Mouse (Mus musculus) adrenal gland, adult (tissue): Measurements from ENCODE around the gene Gm13212.
"Not testable (repeated sequence)": the region's sequence is repeated elsewhere in the genome, so short reads cannot be mapped to it uniquely, and the experiment has no call there.

Source experiments
- DNase-seq, 2 experiments: peaks; one replicate each; pipeline ENCODE4 v3.0.0; 2022 to 2023; ENCODE audit warnings: low spot score in 1 of 2; ENCODE audit not compliant: inconsistent age in 2 of 2

Gene Gm13212

DNA sequence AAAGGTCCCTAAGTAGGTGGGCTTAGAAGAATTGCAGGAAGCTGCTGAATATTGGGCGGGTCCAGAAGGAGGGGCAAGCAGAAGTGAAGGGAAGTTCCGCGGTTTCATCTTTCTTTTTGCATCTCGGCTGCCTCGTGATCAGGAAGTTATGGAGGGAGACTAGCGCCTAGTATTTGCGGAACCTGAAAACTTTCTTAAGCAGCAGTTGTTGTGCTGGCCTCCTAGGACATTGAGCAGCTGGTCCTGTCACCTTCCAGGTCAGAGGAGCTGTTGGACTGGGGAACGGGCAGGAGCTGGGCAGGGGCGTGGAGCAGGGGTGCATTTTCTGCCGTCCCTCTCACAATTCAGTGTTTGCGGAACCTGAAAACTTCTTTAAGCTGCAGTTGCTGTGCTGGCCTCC, at the start of gene Gm13212:
Gm13212 (plus strand) TSS at position 89 of the 400 bp plus-strand sequence.
- DNase-seq, result peak in 1 of 2 experiments; percentile 63

DNA sequence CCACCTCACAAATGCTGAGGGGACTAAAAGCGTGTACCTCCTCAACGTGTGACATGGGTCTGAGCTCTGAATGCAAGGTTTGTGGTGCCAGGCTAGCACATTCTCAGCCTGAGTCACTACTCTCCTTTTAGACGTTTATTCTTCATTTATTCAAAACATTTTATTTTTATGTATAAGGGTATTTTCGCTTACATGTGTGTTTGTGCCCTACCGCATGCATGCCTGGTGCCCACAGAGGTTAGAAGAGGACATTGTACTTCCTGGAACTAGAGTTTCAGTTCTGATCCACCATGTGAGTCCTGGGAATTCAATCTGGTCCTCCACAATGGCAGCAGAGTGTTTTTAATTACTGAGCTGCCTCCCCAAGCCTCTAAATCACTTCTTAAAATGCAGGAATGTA, 41.1 kb upstream of the Gm13212 start:
- not testable (repeated sequence) for DNase-seq

DNA sequence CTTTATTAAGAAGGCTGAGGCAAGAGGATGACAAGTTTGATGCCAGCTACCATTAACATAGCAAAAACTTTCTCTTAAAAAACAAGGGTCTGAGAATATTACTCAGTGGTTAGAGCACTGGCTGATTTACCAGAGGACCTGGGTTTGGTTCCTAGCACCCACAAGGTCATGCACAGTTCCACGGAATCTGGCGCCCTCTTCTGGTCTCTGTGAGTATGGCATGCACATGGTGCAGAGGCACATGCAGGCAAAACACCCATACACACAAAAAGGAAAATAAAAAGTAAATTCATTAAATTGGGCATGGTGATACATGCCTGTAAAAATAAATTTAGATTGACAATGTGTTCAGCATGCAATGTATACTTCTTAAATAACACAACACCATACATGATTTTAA, 39.9 kb upstream of the Gm13212 start:
- not testable (repeated sequence) for DNase-seq

DNA sequence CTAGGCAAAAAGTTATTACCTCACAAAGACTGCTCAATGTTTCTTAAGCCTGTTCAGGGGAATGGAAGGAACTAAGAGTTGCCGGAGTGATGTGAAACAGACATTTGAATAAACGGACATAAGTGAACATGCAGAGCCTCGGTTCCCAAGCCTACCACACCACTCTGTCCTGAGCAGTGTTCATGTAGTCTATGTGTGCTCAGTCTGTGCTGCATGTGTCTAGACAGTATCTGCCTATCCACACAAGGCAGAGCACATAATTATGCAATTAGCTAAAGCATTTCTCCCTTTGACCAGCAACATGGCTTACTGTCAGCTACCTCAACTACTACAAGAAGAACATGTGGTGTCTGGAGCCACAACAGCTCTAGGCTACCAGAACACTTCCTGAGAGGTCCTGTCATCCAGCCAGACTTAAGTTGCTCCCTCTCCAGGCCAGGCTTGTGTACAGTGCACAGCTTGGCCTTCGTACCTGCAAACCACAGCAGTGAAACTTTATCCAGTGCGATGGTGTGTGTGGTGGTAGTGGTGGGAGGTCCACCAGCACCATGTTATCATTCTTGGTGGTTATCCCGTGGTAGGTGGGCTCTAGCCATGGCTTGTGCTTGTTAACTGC, 39.1 kb upstream of the Gm13212 start:
- DNase-seq, result not testable (repeated sequence)

- DNase-seq, result not testable (repeated sequence)
Measured at GRCm38 (mm10) chr4:145546477-145546876, 38.5 kb upstream of the Gm13212 start.

GRCm38 (mm10) chr4:145556680-145557079, 28.3 kb upstream of the Gm13212 start:
- DNase-seq, result no peak

DNA sequence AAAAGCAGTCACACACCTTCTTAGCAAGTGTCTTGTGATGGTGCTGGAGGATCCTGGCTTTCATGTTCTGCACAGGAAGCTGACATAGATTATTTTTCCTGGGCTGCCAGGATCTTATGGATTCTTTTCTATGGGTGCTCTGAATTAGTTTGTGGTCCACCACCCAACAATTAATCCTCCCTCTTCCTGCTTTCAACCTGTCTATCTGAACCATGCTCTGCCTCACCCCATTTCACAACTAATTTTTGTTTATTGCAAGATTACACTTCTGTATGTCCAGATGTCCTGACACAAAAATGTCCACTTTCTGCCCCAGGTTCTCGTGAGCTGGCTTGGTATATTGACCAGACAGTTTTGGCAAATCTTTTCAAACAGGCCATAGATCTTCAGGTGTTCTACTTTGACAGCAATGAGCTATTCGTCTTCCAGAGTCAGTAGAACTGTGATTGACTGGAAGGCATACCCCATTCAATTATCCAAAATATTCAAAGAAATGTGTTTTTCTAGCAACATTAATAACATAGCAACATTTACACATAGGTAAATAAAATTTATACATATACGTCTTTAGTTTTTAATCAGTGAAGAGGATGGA, 25.4 kb upstream of the Gm13212 start:
- DNase-seq, result no peak

DNA sequence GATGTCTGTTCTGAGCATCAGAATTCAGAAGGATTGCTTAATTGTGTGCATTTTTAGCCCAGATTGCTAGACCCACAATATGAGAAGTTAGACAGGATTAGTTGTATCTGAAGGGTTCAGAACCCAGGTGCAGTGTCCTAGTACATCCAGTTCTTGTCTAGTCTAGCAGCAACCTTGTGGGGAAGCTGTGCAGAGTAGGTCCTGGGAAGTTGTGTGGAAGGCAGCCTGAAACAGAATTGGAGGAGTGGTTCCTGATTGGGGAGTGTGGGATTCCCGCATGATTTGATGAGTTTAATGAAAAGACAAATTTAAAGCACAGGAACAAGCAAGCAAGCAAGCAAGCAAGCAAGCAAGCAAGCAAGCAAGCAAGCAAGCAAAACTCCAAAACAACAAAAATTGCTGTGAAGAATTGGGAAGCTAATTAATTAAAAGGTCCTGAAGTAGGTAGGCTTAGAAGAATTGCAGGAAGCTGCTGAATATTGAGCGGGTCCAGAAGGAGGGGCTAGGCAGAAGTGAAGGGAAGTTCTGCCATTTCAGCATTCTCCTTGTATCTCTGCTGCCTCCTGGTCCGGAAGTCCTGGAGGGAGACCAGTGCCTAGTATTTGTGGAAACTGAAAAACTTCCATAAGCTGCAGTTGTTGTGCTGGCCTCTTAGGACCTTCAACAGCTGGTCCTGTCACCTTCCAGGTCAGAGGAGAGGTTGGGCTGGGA, 20.7 kb upstream of the Gm13212 start:
- DNase-seq, result no peak

GRCm38 (mm10) chr4:145570461-145570860, 14.5 kb upstream of the Gm13212 start:
- DNase-seq, result peak; percentile 39 to 82

GRCm38 (mm10) chr4:145576623-145577022, 8.3 kb upstream of the Gm13212 start:
- DNase-seq, result not testable (repeated sequence)

DNA sequence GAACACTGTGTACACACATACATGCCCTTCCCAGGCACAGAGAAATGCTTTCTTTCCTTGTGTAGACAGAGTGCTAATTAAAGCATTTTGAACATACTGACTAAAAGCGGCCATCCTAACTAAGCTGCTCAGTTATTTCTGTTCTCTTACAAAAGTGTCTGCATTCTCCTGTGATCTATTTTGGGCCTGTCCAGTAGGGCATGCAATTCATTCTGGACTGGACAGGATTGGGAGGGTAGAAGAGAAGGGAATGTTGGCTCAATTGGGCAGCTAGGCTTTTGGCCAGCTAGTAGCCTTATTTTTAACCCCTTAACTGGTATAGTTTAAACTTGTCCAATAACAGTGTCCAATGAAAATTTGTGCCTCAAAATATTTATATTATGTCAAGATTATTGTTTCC, 4.6 kb upstream of the Gm13212 start:
- not testable (repeated sequence) for DNase-seq

DNA sequence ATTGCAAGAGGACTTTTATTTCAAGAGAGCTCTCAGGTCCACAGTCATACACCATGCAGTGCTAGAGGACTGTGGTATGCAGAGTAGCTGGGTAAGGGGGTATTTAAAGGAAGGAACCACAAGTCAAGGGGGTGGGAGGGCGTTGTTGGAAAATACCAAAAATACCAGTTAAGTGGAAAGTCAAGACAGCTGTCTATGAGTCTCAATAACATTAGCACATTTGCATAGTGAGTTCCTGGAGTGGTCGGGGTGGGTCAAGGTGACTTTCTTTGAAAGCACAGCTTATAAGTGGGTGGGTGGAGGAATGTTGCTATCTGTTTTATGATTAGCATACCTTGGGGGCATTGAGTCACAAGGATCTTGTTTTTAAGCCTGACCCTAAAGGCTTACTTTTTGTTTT, 1.1 kb downstream of the Gm13212 start:
- not testable (repeated sequence) for DNase-seq

DNA sequence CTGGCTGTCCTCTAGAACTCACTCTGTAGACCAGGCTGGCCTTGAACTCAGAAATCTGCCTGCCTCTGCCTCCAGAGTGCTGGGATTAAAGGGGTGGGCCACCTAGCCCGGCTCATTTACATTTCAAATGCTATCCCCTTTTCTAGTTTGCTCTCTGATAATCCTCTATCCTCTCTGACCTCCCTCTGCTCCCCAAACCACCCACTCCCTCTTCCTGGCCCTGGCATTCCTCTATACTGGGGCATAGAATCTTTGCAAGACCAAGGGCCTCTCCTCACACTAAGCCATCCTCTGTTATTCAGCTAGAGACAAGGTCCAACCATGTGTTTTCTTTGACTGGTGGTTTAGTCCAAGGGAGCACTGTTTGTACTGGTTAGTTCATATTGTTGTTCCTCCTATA, 9.2 kb downstream of the Gm13212 start:
- not testable (repeated sequence) for DNase-seq

GRCm38 (mm10) chr4:145594798-145595197, 9.8 kb downstream of the Gm13212 start:
- DNase-seq, result not testable (repeated sequence)

GRCm38 (mm10) chr4:145640416-145641185, 55.6 kb downstream of the Gm13212 start:
- not testable (repeated sequence) for DNase-seq

DNA sequence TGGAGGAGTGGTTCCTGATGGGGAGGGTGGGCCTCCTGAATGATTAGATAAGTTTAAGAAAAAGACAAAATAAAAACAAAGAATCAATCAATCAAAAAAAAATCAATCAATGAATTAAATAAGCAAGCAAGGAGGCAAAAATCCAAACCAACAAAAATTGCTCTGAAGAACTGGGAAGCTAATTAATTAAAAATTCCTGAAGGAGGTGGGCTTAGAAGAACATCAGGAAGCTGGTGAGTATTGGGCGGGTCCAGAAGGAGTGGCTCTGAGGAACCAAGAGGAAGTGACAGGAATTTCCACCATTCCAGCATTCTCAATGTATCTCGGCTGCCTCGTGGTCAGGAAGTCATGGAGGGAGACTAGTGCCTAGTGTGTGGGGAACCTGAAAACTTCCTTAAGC, 85.4 kb downstream of the Gm13212 start, which contains the start of gene Zfp980:
Zfp980 (plus strand) TSS at position 301 of the 400 bp plus-strand sequence.
- not testable (repeated sequence) for DNase-seq

GRCm38 (mm10) chr4:145674286-145674780, 89.4 kb downstream of the Gm13212 start:
- DNase-seq, result not testable (repeated sequence)
